Mouse (Mus musculus) spleen, postnatal 10 days (tissue): ENCODE results near the gene Gm10719.
"Not testable (repeated sequence)": the region's sequence is repeated elsewhere in the genome, so short reads cannot be mapped to it uniquely, and the experiment has no call there.

Source experiments
- DNase-seq, 2 experiments: peaks; one replicate each; pipeline ENCODE4 v3.0.0; 2021 to 2022; ENCODE audit warnings: low spot score in 2 of 2

Gene Gm10719

GRCm38 (mm10) chr9:3017108-3017507 lies at the start of gene Gm10719:
Gm10719 (plus strand) TSS chr9:3017408.
- DNase-seq: not testable (repeated sequence)

- DNase-seq: peak; percentile 20 to 39
Measured at GRCm38 (mm10) chr9:3000445-3000972, 16.7 kb upstream of the Gm10719 start, which contains the start of gene Gm10722. Gm10722 (plus strand) TSS chr9:3000922.

GRCm38 (mm10) chr9:3001006-3001405 lies 16.2 kb upstream of the Gm10719 start:
- peak; percentile 42 to 54 for DNase-seq

- peak; percentile 100 for DNase-seq
Measured at GRCm38 (mm10) chr9:3001948-3002659, 15.1 kb upstream of the Gm10719 start.

- DNase-seq: peak; percentile 4 to 49
Measured at GRCm38 (mm10) chr9:3002794-3003396, 14.3 kb upstream of the Gm10719 start, which contains the start of gene Gm11168. Gm11168 (plus strand) TSS chr9:3003346.

- DNase-seq: not testable (repeated sequence)
Measured at GRCm38 (mm10) chr9:3006179-3006578, 11.0 kb upstream of the Gm10719 start.

- DNase-seq: peak; percentile 55 to 100
Measured at GRCm38 (mm10) chr9:3006636-3007035, 10.6 kb upstream of the Gm10719 start.

- peak in 1 of 2 experiments; percentile 18 for DNase-seq
Measured at GRCm38 (mm10) chr9:3007272-3007671, 9.9 kb upstream of the Gm10719 start.

GRCm38 (mm10) chr9:3009331-3009730 lies 7.9 kb upstream of the Gm10719 start:
- not testable (repeated sequence) for DNase-seq

GRCm38 (mm10) chr9:3012054-3012621 lies 5.1 kb upstream of the Gm10719 start:
- DNase-seq: not testable (repeated sequence)

- DNase-seq: not testable (repeated sequence)
Measured at GRCm38 (mm10) chr9:3012733-3013279, 4.4 kb upstream of the Gm10719 start, which contains the start of gene Gm10721. Gm10721 (plus strand) TSS chr9:3013140.

GRCm38 (mm10) chr9:3015354-3015753 lies 1.9 kb upstream of the Gm10719 start, which contains the start of gene Gm10720:
Gm10720 (plus strand) TSS chr9:3015654.
- DNase-seq: not testable (repeated sequence)

GRCm38 (mm10) chr9:3015896-3016295 lies 1.3 kb upstream of the Gm10719 start:
- DNase-seq: peak; percentile 5 to 23

- peak; percentile 97 to 100 for DNase-seq
Measured at GRCm38 (mm10) chr9:3018944-3019343, 1.7 kb downstream of the Gm10719 start.

- DNase-seq: peak; percentile 80 to 83
Measured at GRCm38 (mm10) chr9:3019835-3020727, 2.9 kb downstream of the Gm10719 start.

GRCm38 (mm10) chr9:3022316-3023008 lies 5.3 kb downstream of the Gm10719 start:
- peak; percentile 58 to 82 for DNase-seq

- DNase-seq: peak; percentile 36 to 46
Measured at GRCm38 (mm10) chr9:3023312-3023984, 6.2 kb downstream of the Gm10719 start, which contains the start of gene Gm10718. Gm10718 (plus strand) TSS chr9:3023547.

- DNase-seq: peak; percentile 67 to 95
Measured at GRCm38 (mm10) chr9:3023985-3024648, 6.9 kb downstream of the Gm10719 start.

- DNase-seq: peak; percentile 61 to 71
Measured at GRCm38 (mm10) chr9:3024912-3025467, 7.8 kb downstream of the Gm10719 start, which contains the start of gene Gm10717. Gm10717 (plus strand) TSS chr9:3025417.
